Mouse (Mus musculus) liver, postnatal 0 days (tissue): ENCODE data around the gene Tgm1.

ENCODE experiments used
- CTCF ChIP-seq: sonication (generic); IDR thresholded peaks from 2 replicates; pipeline ENCODE4 v1.5.1; 2016; ENCODE audit warnings: antibody characterized with exemption, low read depth
- EP300 ChIP-seq: IDR thresholded peaks from 2 replicates; pipeline ENCODE4 v1.6.1; 2016; ENCODE audit warnings: antibody characterized with exemption, low read depth, mild to moderate bottlenecking

GRCm38 (mm10) chr14:55719737-55720136, 6.0 kb upstream of the Tgm1 start:
- TF ChIP-seq CTCF (no peak), EP300 (no peak)
